Mouse (Mus musculus) liver, embryonic 16.5 days (tissue): Measurements from ENCODE around the gene Cacna1a. TPM values are rescaled to one million over a fixed set of nuclear protein-coding genes. Genes with fewer than 3 reads are reported as not detected.

Experiments used
- ATAC-seq: fragments of 200-750 bp; cut with Nextera tagmentation; 2 replicates; pipeline ENCODE4 v1.8.0; 2017; ENCODE audit warnings: low read depth, mild to moderate bottlenecking, moderate number of reproducible peaks, moderate library complexity
- H3K27ac ChIP-seq: fragments of 300-500 bp; sonication (generic); 2 replicates; pipeline ENCODE4 v1.5.1; 2014; ENCODE audit warnings: mild to moderate bottlenecking, low read length
- H3K27me3 ChIP-seq: fragments of 300-500 bp; sonication (generic); 2 replicates; pipeline ENCODE4 v1.6.1; 2014; ENCODE audit warnings: low read depth, low read length, mixed read lengths; ENCODE audit not compliant: control insufficient read depth, insufficient read depth
- H3K36me3 ChIP-seq: fragments of 300-500 bp; sonication (generic); 2 replicates; pipeline ENCODE4 v1.6.1; 2014; ENCODE audit warnings: mild to moderate bottlenecking; ENCODE audit not compliant: control insufficient read depth, insufficient read depth
- H3K4me1 ChIP-seq: fragments of 300-500 bp; sonication (generic); 2 replicates; pipeline ENCODE4 v1.6.1; 2014; ENCODE audit warnings: low read depth, low read length, mixed read lengths; ENCODE audit not compliant: control insufficient read depth
- H3K4me2 ChIP-seq: fragments of 300-500 bp; sonication (generic); 2 replicates; pipeline ENCODE4 v1.6.1; 2014; ENCODE audit warnings: low read depth, low read length, mixed read lengths
- H3K4me3 ChIP-seq: fragments of 300-500 bp; sonication (generic); 2 replicates; pipeline ENCODE4 v1.5.1; 2014; ENCODE audit warnings: low read depth, mild to moderate bottlenecking, low read length
- H3K9ac ChIP-seq: fragments of 300-500 bp; sonication (generic); 2 replicates; pipeline ENCODE4 v1.6.1; 2014; ENCODE audit warnings: low read depth, low read length
- H3K9me3 ChIP-seq: fragments of 300-500 bp; sonication (generic); replicated peaks from 2 replicates; pipeline ENCODE4 v1.6.1; 2016; ENCODE audit warnings: low read length; ENCODE audit not compliant: control insufficient read depth
- WGBS: fragments of 180-500 bp; shearing (Covaris S2); extraction: QIAGEN DNeasy Blood & Tissue Kit; methylation state at CpG from one replicate; pipeline ENCODE4 v1.1.7; 2014; ENCODE audit not compliant: insufficient replicate concordance; 5-methylcytosine and 5-hydroxymethylcytosine counted together
- polyA plus RNA-seq: library from polyadenylated mRNA; unstranded; fragments of >200 nt; fragmentation: Nextera tagmentation; extraction: Ambion mirVana; gene quantifications from 2 replicates; pipeline ENCODE4 v1.2.1, GENCODE M21; 2015

The Cacna1a gene
- polyA plus RNA-seq, 1 experiment from 2014 or later = 0.32 TPM

GRCm38 (mm10) chr8:84689091-84689915 lies 301.1 kb downstream of the Cacna1a start:
- H3K27me3 ChIP-seq = no peaks in the 10 kb centered on the region
- H3K4me2 ChIP-seq = peak overlapping the region; percentile 88
- WGBS = under 1% methylated on average over 47 of the region's 47 CpGs
- H3K4me3 ChIP-seq = peak overlapping the region; percentile 81
- H3K4me1 ChIP-seq = peaks cover 42% of the 10 kb centered on the region
- H3K27ac ChIP-seq = peak overlapping the region; percentile 46
- H3K9me3 ChIP-seq = no peaks in the 10 kb centered on the region
- 0 out of 2 replicates have a peak, but pooled peaks cover 2% of the 10 kb centered on the region for H3K36me3 ChIP-seq
- peak; percentile 76 for ATAC-seq
- peak overlapping the region; percentile 71 for H3K9ac ChIP-seq

Other genes with a start within 250 kb of the Cacna1a start
- 5.3 and 5.8 TPM in 2 replicates for gene Cc2d1a, start 240.5 kb upstream of the Cacna1a start, polyA plus RNA-seq
- gene 4930432K21Rik, start 240.4 kb upstream of the Cacna1a start, polyA plus RNA-seq = 0.26 and 0.28 TPM in 2 replicates
- gene Nanos3, start 203.2 kb upstream of the Cacna1a start, polyA plus RNA-seq = not detected in 2 replicates
- gene Zswim4, start 151.4 kb upstream of the Cacna1a start, polyA plus RNA-seq = 2.2 and 2.8 TPM in 2 replicates
- gene D8Ertd738e, start 138.7 kb upstream of the Cacna1a start, polyA plus RNA-seq = 175 and 185 TPM in 2 replicates
- 27.1 and 27.9 TPM in 2 replicates for gene Mri1, start 131.1 kb upstream of the Cacna1a start, polyA plus RNA-seq
- gene Ccdc130, start 118.1 kb upstream of the Cacna1a start, polyA plus RNA-seq = 5.6 and 6.2 TPM in 2 replicates